Mouse (Mus musculus): ENCODE measurements at regions not wholly inside any gene's neighbourhood (a gene's known extent, or its start where the extent isn't known, plus 50 kb on each side); places are given as distances from the start of the nearest gene placed in this dataset.
A peak's percentile ranks its signal among the peaks of the same experiment; 100 is the strongest.

DNA sequence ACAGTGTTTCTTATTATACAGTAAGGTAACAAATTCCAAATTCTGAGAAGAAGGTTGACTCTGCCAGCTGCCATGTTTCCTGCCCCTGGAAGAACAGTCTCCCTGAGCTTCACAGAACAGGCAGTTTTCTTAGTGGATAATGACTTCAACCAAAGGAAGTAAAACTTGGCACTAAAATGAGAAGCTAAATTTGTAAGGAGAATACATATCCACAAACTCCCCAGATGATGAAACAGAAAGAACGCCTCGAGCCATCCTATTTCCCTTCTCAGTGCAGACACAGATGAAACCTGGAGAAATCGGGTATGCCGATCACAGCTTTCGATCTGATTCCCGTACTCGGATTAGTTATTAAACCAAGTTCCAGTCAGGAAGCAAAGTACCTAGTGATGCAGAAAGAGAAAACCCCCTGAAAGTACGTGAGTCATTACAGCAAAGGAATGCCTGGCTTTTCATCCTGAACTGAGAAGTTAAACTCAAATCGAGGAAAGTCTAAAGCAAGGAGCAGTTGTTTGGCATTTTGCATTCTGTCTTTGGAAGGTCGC lies 143.7 kb downstream of the Nsun3 start:
- ATAC-seq (no peak), DNase-seq (ENCODE audit: low spot score) (no peak)
- Histone ChIP-seq H3K27ac (ENCODE audit: low read depth, low read length) (no peak overlapping the region), H3K4me1 (ENCODE audit: control insufficient read depth, insufficient read depth, low read length) (no peaks in the 10 kb centered on the region), H3K4me3 (ENCODE audit: low read depth, low read length) (no peak overlapping the region), H3K9ac (ENCODE audit: low read length) (no peak overlapping the region), H3K36me3 (ENCODE audit: control insufficient read depth, insufficient read depth, low read length) (no peaks in the 10 kb centered on the region), H3K27me3 (replicated peaks; ENCODE audit: control insufficient read depth, insufficient read depth, low read length) (no peaks in the 10 kb centered on the region), H3K4me2 (ENCODE audit: low read length) (no peak overlapping the region), H3K9me3 (replicated peaks; ENCODE audit: control insufficient read depth, low read length) (no peaks in the 10 kb centered on the region)
- 91% methylated on average over 10 of the region's 10 CpGs for WGBS

DNA sequence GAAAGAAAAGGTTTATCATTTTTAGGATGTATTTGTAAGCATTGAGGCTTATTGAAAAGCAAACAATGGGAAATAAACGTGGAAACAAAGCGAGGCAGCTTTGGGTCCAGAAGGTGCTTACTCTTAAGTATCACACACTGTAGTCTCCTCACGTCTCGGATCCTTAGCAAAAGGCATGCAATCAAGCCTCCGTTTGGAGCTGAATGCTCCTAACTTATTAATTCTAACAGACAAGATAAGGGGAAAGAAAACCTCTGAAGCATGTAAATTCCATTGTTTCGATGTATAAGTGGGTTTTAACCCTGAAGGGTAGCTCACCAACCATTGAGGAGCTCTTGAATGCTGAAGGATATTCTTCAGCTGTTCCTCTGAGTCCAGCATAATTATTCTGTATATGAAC lies 162.7 kb downstream of the Nsun3 start:
- H3K4me1 ChIP-seq (ENCODE audit: control insufficient read depth, insufficient read depth, low read length) = no peaks in the 10 kb centered on the region
- H3K4me2 ChIP-seq (ENCODE audit: low read length) = no peak overlapping the region
- H3K9ac ChIP-seq (ENCODE audit: low read length) = no peak overlapping the region
- peak; percentile 4 for DNase-seq (ENCODE audit: low spot score)
- H3K27me3 ChIP-seq (replicated peaks; ENCODE audit: control insufficient read depth, insufficient read depth, low read length) = no peaks in the 10 kb centered on the region
- no peaks in the 10 kb centered on the region for H3K9me3 ChIP-seq (replicated peaks; ENCODE audit: control insufficient read depth, low read length)
- no peak overlapping the region for H3K4me3 ChIP-seq (ENCODE audit: low read depth, low read length)
- 54% methylated on average over 6 of the region's 6 CpGs for WGBS
- no peak for ATAC-seq
- H3K36me3 ChIP-seq (ENCODE audit: control insufficient read depth, insufficient read depth, low read length) = no peaks in the 10 kb centered on the region
- H3K27ac ChIP-seq (ENCODE audit: low read depth, low read length) = no peak overlapping the region

DNA sequence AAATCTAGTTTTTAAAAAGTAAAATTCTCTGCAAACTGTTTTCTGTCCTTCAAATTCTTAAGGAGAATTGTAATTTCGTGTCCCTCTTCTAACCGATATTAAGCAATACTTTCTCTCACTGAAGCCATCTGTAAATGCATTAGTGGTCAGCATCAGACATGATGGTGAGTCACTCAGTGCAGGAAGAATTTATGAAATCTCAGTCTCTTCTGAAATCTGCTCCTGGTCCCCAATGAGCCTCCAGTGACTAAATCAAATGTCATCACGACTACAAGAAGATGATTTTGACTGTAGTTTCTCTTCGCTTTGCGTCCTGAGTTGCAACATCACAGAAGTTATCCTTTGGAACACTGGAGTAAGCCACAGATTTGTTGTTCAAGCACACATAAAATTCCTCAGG lies 175.7 kb downstream of the Nsun3 start:
- no peaks in the 10 kb centered on the region for H3K36me3 ChIP-seq (ENCODE audit: control insufficient read depth, insufficient read depth, low read length)
- H3K27ac ChIP-seq (ENCODE audit: low read depth, low read length) = no peak overlapping the region
- WGBS = 93% methylated on average over 5 of the region's 5 CpGs
- H3K27me3 ChIP-seq (replicated peaks; ENCODE audit: control insufficient read depth, insufficient read depth, low read length) = no peaks in the 10 kb centered on the region
- DNase-seq (ENCODE audit: low spot score) = no peak
- H3K4me2 ChIP-seq (ENCODE audit: low read length) = no peak overlapping the region
- no peak overlapping the region for H3K4me3 ChIP-seq (ENCODE audit: low read depth, low read length)
- no peaks in the 10 kb centered on the region for H3K4me1 ChIP-seq (ENCODE audit: control insufficient read depth, insufficient read depth, low read length)
- ATAC-seq = no peak
- no peaks in the 10 kb centered on the region for H3K9me3 ChIP-seq (replicated peaks; ENCODE audit: control insufficient read depth, low read length)
- H3K9ac ChIP-seq (ENCODE audit: low read length) = no peak overlapping the region

DNA sequence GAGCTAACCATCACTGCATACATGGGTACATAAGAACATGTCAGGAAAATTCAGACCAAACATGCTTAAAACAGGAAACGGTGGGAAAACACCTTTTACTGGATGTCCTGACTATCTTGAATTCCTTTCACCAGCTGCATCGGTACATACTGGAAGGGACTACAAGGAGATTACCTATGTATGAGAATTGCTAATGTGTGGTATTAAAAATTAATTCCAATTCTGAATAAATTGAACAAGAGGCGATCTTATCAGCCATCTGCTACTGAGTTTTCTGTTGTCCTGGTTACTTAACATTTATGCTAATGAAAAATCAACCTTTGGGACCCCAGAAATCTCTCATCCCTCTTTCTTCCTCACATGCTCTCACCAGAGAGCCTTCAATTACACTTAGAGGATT lies 178.0 kb downstream of the Nsun3 start:
- Histone ChIP-seq H3K27me3 (replicated peaks; ENCODE audit: control insufficient read depth, insufficient read depth, low read length) (no peaks in the 10 kb centered on the region), H3K9me3 (replicated peaks; ENCODE audit: control insufficient read depth, low read length) (no peaks in the 10 kb centered on the region), H3K9ac (ENCODE audit: low read length) (no peak overlapping the region), H3K4me3 (ENCODE audit: low read depth, low read length) (no peak overlapping the region), H3K4me1 (ENCODE audit: control insufficient read depth, insufficient read depth, low read length) (no peaks in the 10 kb centered on the region), H3K36me3 (ENCODE audit: control insufficient read depth, insufficient read depth, low read length) (no peaks in the 10 kb centered on the region), H3K27ac (ENCODE audit: low read depth, low read length) (no peak overlapping the region), H3K4me2 (ENCODE audit: low read length) (no peak overlapping the region)
- 88% methylated on average over 3 of the region's 3 CpGs for WGBS
- no peak for ATAC-seq
- DNase-seq (ENCODE audit: low spot score) = no peak

DNA sequence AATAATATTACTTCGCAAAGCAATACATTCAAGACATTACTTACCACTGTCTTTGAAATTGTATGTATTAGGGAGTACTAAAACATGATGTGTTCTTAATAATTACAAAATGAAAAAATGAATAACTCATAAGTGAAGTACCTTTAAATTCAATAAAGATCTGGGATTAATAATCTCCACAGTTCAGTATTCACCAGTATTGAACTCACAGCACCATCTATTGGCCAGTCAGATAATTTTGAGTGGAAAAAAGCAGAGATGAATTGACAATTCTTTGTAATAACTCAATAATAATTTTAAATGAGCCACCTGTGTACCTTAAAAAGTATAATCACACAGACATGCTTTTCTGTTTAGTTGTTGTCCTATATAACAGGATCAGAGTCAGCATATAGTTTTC lies 180.7 kb downstream of the Nsun3 start:
- peak; percentile 46 for DNase-seq (ENCODE audit: low spot score)

DNA sequence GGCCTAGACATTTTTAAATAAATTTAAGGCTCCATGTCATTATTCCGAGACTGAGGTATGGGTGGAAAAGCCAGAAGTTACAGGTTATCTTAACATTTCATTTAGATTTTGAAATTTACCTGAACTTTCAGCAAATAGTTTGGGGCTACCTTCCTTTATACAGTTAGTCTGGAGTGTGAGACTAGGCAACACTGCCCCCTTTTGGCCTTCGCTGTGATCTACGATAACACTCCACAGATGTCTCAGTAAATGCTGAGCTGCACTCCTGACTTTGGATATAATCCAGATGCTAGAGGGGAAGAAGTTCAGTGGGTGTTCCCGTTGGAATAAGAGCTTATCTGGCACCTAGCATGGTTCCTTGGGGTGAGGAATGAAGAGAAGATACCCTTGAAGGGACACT lies 224.6 kb downstream of the Nsun3 start:
- Histone ChIP-seq H3K36me3 (ENCODE audit: control insufficient read depth, insufficient read depth, low read length) (no peaks in the 10 kb centered on the region), H3K4me1 (ENCODE audit: control insufficient read depth, insufficient read depth, low read length) (no peaks in the 10 kb centered on the region), H3K4me3 (ENCODE audit: low read depth, low read length) (no peak overlapping the region), H3K9ac (ENCODE audit: low read length) (no peak overlapping the region), H3K4me2 (ENCODE audit: low read length) (no peak overlapping the region), H3K27ac (ENCODE audit: low read depth, low read length) (no peak overlapping the region), H3K9me3 (replicated peaks; ENCODE audit: control insufficient read depth, low read length) (no peaks in the 10 kb centered on the region), H3K27me3 (replicated peaks; ENCODE audit: control insufficient read depth, insufficient read depth, low read length) (no peaks in the 10 kb centered on the region)
- 50% methylated on average over 4 of the region's 4 CpGs for WGBS
- peak; percentile 74 for DNase-seq (ENCODE audit: low spot score)
- peak; percentile 80 for ATAC-seq

More for the DNA sequence above, 180.7 kb downstream of the Nsun3 start:
- ATAC-seq = no peak
- no peak overlapping the region for H3K4me2 ChIP-seq (ENCODE audit: low read length)
- no peaks in the 10 kb centered on the region for H3K36me3 ChIP-seq (ENCODE audit: control insufficient read depth, insufficient read depth, low read length)
- H3K9me3 ChIP-seq (replicated peaks; ENCODE audit: control insufficient read depth, low read length) = no peaks in the 10 kb centered on the region
- no peaks in the 10 kb centered on the region for H3K27me3 ChIP-seq (replicated peaks; ENCODE audit: control insufficient read depth, insufficient read depth, low read length)
- H3K4me3 ChIP-seq (ENCODE audit: low read depth, low read length) = no peak overlapping the region
- WGBS = 98% methylated on average over 1 of the region's 1 CpGs
- no peaks in the 10 kb centered on the region for H3K4me1 ChIP-seq (ENCODE audit: control insufficient read depth, insufficient read depth, low read length)
- no peak overlapping the region for H3K9ac ChIP-seq (ENCODE audit: low read length)
- H3K27ac ChIP-seq (ENCODE audit: low read depth, low read length) = no peak overlapping the region

DNA sequence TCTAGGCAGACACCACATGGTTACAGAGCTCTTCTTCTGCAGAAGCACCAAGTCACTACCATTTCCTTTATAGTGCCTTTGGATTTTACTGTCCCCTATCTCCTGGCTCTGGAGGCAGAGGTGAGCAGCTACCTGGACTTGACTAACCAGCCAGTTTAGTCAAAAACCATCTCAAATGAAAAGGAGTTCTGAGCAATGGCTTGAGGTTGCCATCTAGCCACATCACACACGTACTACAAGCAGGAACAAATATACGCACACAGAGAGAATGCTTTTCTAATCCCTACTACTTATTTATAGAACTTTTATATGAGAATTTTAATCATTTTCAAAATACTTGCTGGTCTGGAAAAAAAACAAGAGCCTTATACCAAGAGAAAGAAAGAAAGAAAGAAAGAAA lies 243.5 kb downstream of the Nsun3 start:
- H3K4me3 ChIP-seq (ENCODE audit: low read depth, low read length) = no peak overlapping the region
- H3K27ac ChIP-seq (ENCODE audit: low read depth, low read length) = no peak overlapping the region
- no peak overlapping the region for H3K9ac ChIP-seq (ENCODE audit: low read length)
- DNase-seq (ENCODE audit: low spot score) (no peak), ATAC-seq (no peak)
- H3K9me3 ChIP-seq (replicated peaks; ENCODE audit: control insufficient read depth, low read length) = no peaks in the 10 kb centered on the region
- WGBS = 86% methylated on average over 2 of the region's 2 CpGs
- H3K4me1 ChIP-seq (ENCODE audit: control insufficient read depth, insufficient read depth, low read length) = no peaks in the 10 kb centered on the region
- no peak overlapping the region for H3K4me2 ChIP-seq (ENCODE audit: low read length)
- H3K36me3 ChIP-seq (ENCODE audit: control insufficient read depth, insufficient read depth, low read length) = no peaks in the 10 kb centered on the region
- no peaks in the 10 kb centered on the region for H3K27me3 ChIP-seq (replicated peaks; ENCODE audit: control insufficient read depth, insufficient read depth, low read length)

DNA sequence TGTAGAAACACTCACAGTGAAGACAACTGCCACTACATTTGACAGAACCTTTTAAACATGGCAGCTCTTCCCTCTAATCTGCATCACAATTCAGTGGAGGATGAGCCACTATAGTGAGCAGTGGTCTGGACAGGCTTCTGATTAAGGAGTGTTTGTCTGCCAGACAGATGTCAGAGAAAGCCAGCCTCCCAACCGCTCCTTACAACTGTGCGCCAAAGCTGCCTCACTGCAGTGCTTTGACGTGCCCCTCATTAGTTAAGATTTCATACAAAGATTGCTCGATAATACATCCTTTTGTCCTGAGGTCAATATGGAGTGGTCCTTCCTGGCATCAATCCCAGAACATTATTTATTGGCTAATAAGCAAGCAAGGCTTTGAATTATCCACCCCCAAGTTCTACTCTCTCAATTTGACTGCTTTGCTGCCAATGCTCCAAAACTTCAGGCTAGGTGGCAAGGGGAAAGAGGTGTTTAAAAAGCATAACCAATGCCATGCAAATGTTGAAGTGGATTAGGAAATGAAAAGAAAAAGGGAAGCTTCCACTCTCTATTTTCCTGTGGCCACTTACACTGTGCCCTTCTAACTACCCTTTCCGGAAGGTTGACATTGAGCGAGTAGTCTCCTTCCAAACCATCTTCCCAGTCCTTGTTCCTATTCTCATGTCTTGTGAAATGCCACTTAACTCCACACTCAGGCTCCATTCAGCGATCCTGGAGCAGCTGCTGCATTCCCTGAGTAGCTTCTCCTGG lies 248.7 kb downstream of the Nsun3 start:
- Histone ChIP-seq H3K36me3 (ENCODE audit: control insufficient read depth, insufficient read depth, low read length) (no peaks in the 10 kb centered on the region), H3K27me3 (replicated peaks; ENCODE audit: control insufficient read depth, insufficient read depth, low read length) (no peaks in the 10 kb centered on the region), H3K9me3 (replicated peaks; ENCODE audit: control insufficient read depth, low read length) (no peaks in the 10 kb centered on the region), H3K4me3 (ENCODE audit: low read depth, low read length) (no peak overlapping the region), H3K9ac (ENCODE audit: low read length) (no peak overlapping the region), H3K4me1 (ENCODE audit: control insufficient read depth, insufficient read depth, low read length) (no peaks in the 10 kb centered on the region), H3K27ac (ENCODE audit: low read depth, low read length) (no peak overlapping the region), H3K4me2 (ENCODE audit: low read length) (no peak overlapping the region)
- DNase-seq (ENCODE audit: low spot score) (peak; percentile 73), ATAC-seq (peak; percentile 98)
- 35% methylated on average over 7 of the region's 7 CpGs for WGBS

DNA sequence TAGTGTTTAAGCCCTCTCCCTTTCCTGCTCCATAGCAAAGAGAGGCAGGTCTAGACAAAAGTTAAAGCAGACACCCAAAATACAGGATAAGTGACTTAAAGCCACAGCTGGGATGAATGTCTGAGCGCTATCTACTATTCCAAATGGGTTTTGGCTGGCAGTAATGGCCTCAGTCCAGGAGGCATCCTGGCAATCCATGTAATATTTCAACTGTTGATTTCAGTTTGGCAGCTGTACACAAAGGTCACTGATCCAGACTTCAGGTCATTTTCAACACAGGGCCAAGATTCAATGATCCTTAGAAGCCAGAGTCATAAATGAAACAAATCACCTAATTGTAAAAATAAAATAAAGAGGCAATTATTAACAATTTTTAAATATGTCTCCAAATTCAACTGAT lies 277.3 kb downstream of the Nsun3 start:
- Histone ChIP-seq H3K36me3 (ENCODE audit: control insufficient read depth, insufficient read depth, low read length) (no peaks in the 10 kb centered on the region), H3K27me3 (replicated peaks; ENCODE audit: control insufficient read depth, insufficient read depth, low read length) (no peaks in the 10 kb centered on the region), H3K4me2 (ENCODE audit: low read length) (no peak overlapping the region), H3K4me1 (ENCODE audit: control insufficient read depth, insufficient read depth, low read length) (no peaks in the 10 kb centered on the region), H3K9ac (ENCODE audit: low read length) (no peak overlapping the region), H3K9me3 (replicated peaks; ENCODE audit: control insufficient read depth, low read length) (no peaks in the 10 kb centered on the region), H3K27ac (ENCODE audit: low read depth, low read length) (no peak overlapping the region), H3K4me3 (ENCODE audit: low read depth, low read length) (no peak overlapping the region)
- no peak for DNase-seq (ENCODE audit: low spot score)
- ATAC-seq = no peak
- WGBS = 92% methylated on average over 1 of the region's 1 CpGs
